Mouse (Mus musculus): ENCODE data around the gene Golga3.

DNA sequence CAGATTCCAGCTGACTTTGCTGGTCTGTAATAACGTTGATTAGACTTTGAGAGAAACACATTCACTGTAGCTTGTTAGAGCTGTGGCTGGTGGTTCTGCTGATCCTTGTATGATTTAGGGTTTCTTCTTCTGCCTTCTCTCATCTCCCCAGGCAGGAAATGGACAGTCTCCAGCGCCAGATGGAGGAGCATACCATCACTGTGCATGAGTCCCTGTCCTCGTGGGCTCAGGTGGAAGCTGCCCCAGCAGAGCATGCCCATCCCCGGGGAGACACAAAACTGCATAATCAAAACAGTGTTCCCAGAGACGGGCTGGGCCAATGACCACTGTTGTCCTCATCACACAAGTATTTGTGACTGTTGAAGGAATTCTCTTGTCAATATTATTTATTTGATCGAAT, 46.3 kb downstream of the Golga3 start:
- no peak for TF ChIP-seq CTCF (IDR thresholded peaks at IDR 0.05; ENCODE audit: control insufficient read depth, insufficient read depth, insufficient replicate concordance, low read depth, low read length)
- no peak for TF ChIP-seq POLR2A (IDR thresholded peaks at IDR 0.05; ENCODE audit: control insufficient read depth, low read depth, low read length)

All from testis, adult 2 months (tissue).